Mouse (Mus musculus) midbrain, embryonic 12.5 days (tissue): Measurements from ENCODE around the gene Tcta. TPM values are rescaled to one million over a fixed set of nuclear protein-coding genes. Genes with fewer than 3 reads are reported as not detected.
"Not testable (repeated sequence)": the region's sequence is repeated elsewhere in the genome, so short reads cannot be mapped to it uniquely, and the experiment has no call there.

ENCODE experiments used
- ATAC-seq: fragments of 200-750 bp; cut with Nextera tagmentation; 2 replicates; pipeline ENCODE4 v1.8.0; 2017; ENCODE audit warnings: low read depth, moderate TSS enrichment, moderate library complexity; ENCODE audit not compliant: low FRiP score
- H3K27ac ChIP-seq: fragments of 300-500 bp; sonication (generic); replicated peaks from 2 replicates; pipeline ENCODE4 v1.5.1; 2016; ENCODE audit warnings: mild to moderate bottlenecking
- H3K27me3 ChIP-seq: fragments of 300-500 bp; sonication (generic); 2 replicates; pipeline ENCODE4 v1.6.1; 2016; ENCODE audit warnings: mild to moderate bottlenecking
- H3K36me3 ChIP-seq: fragments of 300-500 bp; sonication (generic); 2 replicates; pipeline ENCODE4 v1.6.1; 2016
- H3K4me1 ChIP-seq: fragments of 300-500 bp; sonication (generic); 2 replicates; pipeline ENCODE4 v1.6.1; 2016
- H3K4me2 ChIP-seq: fragments of 300-500 bp; sonication (generic); replicated peaks from 2 replicates; pipeline ENCODE4 v1.6.1; 2016; ENCODE audit warnings: mild to moderate bottlenecking, moderate library complexity
- H3K4me3 ChIP-seq: fragments of 300-500 bp; sonication (generic); 2 replicates; pipeline ENCODE4 v1.5.1; 2016; ENCODE audit warnings: mild to moderate bottlenecking
- H3K9ac ChIP-seq: fragments of 300-500 bp; sonication (generic); replicated peaks from 2 replicates; pipeline ENCODE4 v1.6.1; 2016; ENCODE audit warnings: mild to moderate bottlenecking, moderate library complexity
- H3K9me3 ChIP-seq: fragments of 300-500 bp; sonication (generic); 2 replicates; pipeline ENCODE4 v1.6.1; 2016; ENCODE audit warnings: mild to moderate bottlenecking
- WGBS: fragments of 180-500 bp; shearing (Covaris S2); methylation state at CpG from one replicate; pipeline ENCODE4 v1.1.7; 2016; 5-methylcytosine and 5-hydroxymethylcytosine counted together
- polyA plus RNA-seq: library from polyadenylated mRNA; unstranded; fragments of >200 nt; fragmentation: Nextera tagmentation; extraction: Ambion mirVana; gene quantifications from 2 replicates; pipeline ENCODE4 v1.2.1, GENCODE M21; 2016

Tcta gene
- polyA plus RNA-seq, 1 experiment from 2014 or later: 41.7 TPM

DNA sequence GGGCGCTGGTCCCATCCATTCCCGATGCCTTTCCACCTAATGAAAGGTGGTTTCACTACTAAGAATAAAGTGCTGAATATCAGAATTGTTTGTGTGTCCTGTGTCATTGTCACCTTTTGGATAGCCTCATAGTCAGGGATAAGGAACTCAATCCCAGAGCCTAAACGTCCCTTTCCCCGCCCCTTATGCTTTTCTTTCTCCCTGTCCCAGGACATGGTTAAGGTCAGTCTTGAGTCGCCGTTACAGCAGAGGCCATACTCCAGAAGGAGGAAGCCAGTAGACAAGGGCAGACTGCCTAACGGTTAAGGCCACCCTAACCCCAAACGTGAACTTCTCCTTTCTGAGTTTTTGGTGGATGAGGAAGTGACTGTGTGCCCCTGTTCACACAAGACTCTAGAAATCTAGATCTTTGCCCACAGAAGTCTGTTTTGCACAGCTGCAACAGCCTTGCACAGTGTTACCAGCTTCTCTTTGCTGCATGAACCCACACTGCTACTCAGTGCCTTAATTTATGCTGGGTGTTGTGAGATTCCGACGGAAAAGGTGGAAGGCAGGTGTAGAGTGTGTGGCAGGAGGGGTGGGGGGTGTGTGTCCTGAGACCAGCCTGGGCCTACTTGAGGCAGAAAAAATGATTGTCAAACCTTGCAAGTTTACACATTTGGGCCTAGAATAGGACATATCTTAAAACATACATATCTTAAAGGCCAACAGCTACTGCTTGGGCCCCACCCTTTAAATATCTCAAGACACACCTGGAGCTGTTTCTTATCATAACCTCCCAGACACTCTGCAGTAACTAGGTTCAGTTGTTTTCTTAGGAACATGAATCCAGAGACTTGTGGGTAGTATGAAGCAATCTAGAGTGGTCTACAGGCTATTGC, 34.5 kb upstream of the Tcta start:
- Histone ChIP-seq H3K27me3 (no peaks in the 10 kb centered on the region), H3K27ac (peak overlapping the region; percentile 46; the same call in 1 of the 2 replicates), H3K36me3 (peaks cover 11% of the 10 kb centered on the region), H3K4me3 (peak overlapping the region; percentile 81), H3K4me1 (peaks cover 19% of the 10 kb centered on the region), H3K9me3 (no peaks in the 10 kb centered on the region), H3K4me2 (peak overlapping the region; percentile 78), H3K9ac (peak overlapping the region; percentile 92)
- no peak for ATAC-seq
- 69% methylated on average over 10 of the region's 10 CpGs for WGBS

DNA sequence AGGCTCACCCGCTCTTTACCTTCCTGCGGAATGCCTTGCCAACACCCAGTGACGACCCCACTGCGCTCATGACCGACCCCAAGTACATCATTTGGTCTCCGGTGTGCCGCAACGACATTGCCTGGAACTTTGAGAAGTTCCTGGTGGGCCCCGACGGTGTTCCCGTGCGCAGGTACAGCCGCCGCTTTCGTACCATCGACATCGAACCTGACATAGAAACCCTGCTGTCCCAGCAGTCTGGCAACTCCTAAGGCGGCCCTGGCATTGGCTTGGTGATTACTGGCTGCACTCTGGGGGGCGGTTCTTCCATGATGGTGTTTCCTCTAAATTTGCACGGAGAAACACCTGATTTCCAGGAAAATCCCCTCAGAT, 33.9 kb upstream of the Tcta start:
- peak overlapping the region; percentile 92 for H3K9ac ChIP-seq
- H3K4me3 ChIP-seq: peak overlapping the region; percentile 81
- H3K27ac ChIP-seq: peak overlapping the region; percentile 91
- peak overlapping the region; percentile 78 for H3K4me2 ChIP-seq
- H3K9me3 ChIP-seq: no peaks in the 10 kb centered on the region
- peaks cover 17% of the 10 kb centered on the region for H3K36me3 ChIP-seq
- H3K4me1 ChIP-seq: peaks cover 19% of the 10 kb centered on the region
- no peaks in the 10 kb centered on the region for H3K27me3 ChIP-seq
- WGBS: 17% methylated on average over 20 of the region's 20 CpGs
- ATAC-seq: no peak

DNA sequence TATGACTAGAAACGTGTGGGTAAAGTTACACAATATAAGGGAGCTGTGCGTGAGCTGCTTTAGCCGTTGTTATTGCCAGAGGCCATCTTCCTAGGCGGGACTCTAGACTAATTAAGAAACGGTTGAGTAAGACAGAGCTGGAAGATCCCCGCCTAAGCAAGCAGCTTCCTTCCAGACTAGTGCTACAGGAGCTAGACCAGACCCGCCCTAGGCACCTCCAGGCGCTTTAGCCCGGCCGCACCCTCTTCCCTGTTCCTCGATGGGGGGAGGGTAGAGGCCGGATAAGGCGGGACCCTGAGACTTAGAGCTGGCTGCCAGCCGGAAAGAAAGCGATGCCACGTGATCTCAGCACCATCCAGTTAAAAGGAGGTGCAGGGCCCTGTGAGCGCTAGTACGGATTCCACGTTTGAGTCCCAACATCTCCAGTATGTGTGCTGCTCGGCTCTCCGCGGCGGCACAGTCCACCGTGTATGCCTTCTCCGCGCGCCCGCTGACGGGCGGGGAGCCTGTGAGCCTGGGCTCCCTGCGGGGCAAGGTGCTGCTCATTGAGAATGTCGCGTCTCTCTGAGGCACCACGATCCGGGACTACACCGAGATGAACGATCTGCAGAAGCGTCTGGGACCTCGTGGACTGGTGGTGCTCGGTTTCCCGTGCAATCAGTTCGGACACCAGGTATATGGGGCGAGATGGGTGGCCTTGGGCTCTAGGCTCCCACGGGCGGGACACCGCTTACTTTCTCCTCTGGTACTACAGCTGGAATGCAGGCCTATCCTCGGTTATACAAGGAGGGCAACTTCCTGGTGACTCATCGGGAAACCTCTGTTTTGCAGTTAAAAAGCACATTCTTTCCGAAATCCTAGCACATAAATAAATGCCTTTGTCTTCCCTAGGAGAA, 33.2 kb upstream of the Tcta start, which contains the start of gene Gpx1:
Gene Gpx1 (plus strand): TSS at position 18 of the 896 bp plus-strand sequence.
- Histone ChIP-seq H3K36me3 (peaks cover 24% of the 10 kb centered on the region), H3K4me1 (peaks cover 19% of the 10 kb centered on the region), H3K9me3 (no peaks in the 10 kb centered on the region), H3K27ac (peak within 1 kb of the TSS; percentile 91), H3K9ac (peak within 1 kb of the TSS; percentile 92), H3K4me2 (peak within 1 kb of the TSS; percentile 78), H3K27me3 (no peaks in the 10 kb centered on the region), H3K4me3 (peak within 1 kb of the TSS; percentile 81)
- ATAC-seq: peak; percentile 95
- under 1% methylated on average over 49 of the region's 49 CpGs for WGBS

DNA sequence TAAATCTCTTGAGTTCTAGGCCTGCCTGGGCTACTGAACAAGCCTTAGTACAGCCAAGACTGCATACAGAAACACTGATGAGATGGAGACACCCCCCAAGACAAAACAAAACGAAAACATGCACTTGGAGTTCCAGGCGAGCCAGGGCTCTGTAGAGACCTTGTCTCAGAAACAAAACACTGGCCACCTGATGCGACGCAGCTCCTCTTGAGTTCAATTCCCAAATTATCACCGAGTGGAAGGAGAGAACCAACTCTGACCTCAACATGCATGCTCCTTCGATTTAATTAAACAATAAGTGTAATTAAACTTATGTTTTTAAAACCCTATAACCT, 32.6 kb upstream of the Tcta start:
- ATAC-seq: peak; percentile 20; the same call in 1 of the 2 replicates
- Histone ChIP-seq H3K4me1 (peaks cover 19% of the 10 kb centered on the region), H3K4me2 (peak overlapping the region; percentile 78), H3K27me3 (no peaks in the 10 kb centered on the region), H3K9me3 (no peaks in the 10 kb centered on the region), H3K36me3 (peaks cover 30% of the 10 kb centered on the region), H3K9ac (peak overlapping the region; percentile 92; the same call in 1 of the 2 replicates), H3K4me3 (peak overlapping the region; percentile 81), H3K27ac (peak overlapping the region; percentile 91)
- 28% methylated on average over 6 of the region's 6 CpGs for WGBS

DNA sequence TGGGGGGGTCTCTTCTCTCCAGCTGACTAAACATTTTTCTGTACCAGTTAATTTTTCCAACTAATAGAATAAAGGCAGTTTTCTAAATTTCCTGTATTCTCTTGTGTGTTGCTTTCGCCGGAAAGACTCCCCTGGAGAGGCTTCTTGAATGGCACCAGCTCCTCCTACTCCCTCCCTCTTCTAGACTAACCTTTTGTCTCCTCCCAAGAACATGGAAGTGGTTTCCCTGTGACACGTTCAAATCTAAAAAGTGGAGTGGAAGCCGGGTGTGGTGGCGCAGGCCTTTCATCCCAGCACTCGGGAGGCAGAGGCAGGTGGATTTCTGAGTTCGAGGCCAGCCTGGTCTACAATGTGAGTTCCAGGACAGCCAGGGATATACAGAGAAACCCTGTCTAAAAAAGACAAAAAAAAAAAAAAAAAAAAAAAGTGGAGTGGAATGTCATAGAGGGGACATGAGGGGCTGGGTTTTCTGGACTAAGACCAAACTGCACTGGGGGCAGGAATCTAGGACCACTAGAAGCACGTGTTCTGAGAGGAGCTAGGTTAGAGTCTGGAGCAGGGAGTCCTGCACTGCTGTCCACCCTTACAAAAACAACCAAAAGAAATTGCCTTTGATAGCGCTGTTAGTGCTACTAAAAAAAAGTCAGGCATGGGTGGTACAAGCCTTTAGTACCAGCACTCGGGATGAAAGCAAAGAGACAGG, 32.0 kb upstream of the Tcta start:
- H3K9ac ChIP-seq: no peak overlapping the region
- H3K9me3 ChIP-seq: no peaks in the 10 kb centered on the region
- H3K36me3 ChIP-seq: peaks cover 34% of the 10 kb centered on the region
- peak overlapping the region; percentile 91 for H3K27ac ChIP-seq
- whole genome bisulfite sequencing: 71% methylated on average over 10 of the region's 10 CpGs
- no peak overlapping the region for H3K4me3 ChIP-seq
- H3K4me1 ChIP-seq: peaks cover 19% of the 10 kb centered on the region
- peak overlapping the region; percentile 78 for H3K4me2 ChIP-seq
- no peaks in the 10 kb centered on the region for H3K27me3 ChIP-seq
- no peak for ATAC-seq

DNA sequence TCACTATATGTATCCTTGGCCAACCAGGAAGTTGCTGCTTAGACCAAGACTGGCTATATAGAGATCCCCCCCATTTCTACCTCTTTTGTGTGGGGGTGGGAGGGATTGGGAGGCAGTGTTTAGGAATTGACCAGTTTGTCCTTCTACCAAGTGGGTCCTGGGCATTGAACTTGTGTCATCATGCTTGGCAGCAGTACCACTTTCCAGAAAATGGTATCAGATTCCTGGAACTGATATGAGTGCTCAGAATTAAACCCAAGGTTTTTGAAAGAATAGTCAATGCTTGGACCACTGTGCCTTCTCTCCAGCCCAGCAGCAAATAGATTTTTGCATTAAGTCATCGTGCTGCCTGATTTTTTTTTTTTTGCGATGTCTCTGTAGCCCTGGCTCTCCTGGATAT, 19.9 kb upstream of the Tcta start:
- Histone ChIP-seq H3K4me3 (no peak overlapping the region), H3K36me3 (peaks cover 43% of the 10 kb centered on the region), H3K9ac (no peak overlapping the region), H3K27me3 (no peaks in the 10 kb centered on the region), H3K9me3 (no peaks in the 10 kb centered on the region), H3K27ac (no peak overlapping the region), H3K4me2 (no peak overlapping the region), H3K4me1 (no peaks in the 10 kb centered on the region)
- 91% methylated on average over 2 of the region's 2 CpGs for WGBS
- no peak for ATAC-seq

DNA sequence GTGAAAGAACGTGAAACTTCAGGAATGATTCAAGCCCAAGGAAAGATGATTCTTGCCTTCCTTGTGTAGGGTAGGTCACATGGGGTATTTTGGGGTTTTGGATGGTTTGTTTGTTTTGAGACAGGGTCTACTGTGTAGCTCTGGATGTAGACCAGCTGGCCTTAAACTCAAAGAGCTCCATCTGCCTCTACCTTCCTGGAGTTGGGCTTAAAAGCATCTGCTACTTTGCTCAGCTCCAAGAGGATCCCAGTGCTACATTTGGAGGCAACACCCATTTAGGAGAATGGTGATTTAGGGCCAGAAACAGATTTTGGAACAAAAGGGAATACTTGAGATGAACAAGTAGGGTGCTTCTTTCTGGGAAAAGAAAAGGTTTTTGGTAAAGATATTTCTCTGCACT, 18.8 kb upstream of the Tcta start:
- Histone ChIP-seq H3K27ac (no peak overlapping the region), H3K4me2 (no peak overlapping the region), H3K4me3 (no peak overlapping the region), H3K9ac (no peak overlapping the region), H3K27me3 (no peaks in the 10 kb centered on the region), H3K4me1 (no peaks in the 10 kb centered on the region), H3K9me3 (no peaks in the 10 kb centered on the region), H3K36me3 (peaks cover 40% of the 10 kb centered on the region)
- no peak for ATAC-seq
- 89% methylated on average over 1 of the region's 1 CpGs for WGBS

DNA sequence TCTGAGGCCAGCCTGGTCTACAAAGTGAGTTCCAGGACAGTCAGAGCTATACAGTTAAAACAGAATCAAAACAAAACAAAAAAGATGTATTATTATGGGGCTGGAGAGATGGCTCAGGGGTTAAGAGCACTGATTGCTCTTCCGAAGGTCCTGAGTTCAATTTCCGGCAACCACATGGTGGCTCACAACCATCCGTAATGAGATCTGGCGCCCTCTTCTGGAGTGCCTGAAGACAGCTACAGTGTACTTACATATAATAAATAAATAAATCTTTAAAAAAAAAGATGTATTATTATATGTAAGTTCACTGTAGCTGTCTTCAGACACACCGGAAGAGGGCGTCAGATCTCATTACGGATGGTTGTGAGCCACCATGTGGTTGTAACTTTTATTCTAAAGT, 16.1 kb upstream of the Tcta start:
- H3K4me3 ChIP-seq, H3K27ac ChIP-seq, H3K27me3 ChIP-seq, H3K4me2 ChIP-seq, H3K4me1 ChIP-seq, H3K9me3 ChIP-seq, H3K9ac ChIP-seq, ATAC-seq: not testable (repeated sequence)
- H3K36me3 ChIP-seq: peaks cover 23% of the 10 kb centered on the region
- WGBS: 94% methylated on average over 7 of the region's 7 CpGs

DNA sequence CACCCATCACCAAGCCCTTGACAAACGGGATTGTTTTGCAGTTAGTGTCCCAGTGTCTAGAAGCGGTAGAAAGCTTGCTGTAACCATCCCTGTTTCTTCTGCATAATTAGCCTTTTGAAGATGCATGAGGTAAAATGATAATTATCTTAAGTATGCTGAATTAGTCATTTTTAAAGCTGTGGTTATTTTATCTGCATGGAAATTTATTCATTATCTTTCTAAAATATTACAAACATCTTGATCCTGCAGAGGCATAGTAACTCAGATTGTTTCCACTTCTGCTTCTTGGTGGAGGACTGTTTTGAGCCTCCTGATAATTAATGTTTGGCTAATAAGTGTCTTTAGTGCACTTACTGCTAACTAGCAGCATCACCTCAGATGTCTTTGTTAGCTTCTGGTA, 12.5 kb upstream of the Tcta start:
- ATAC-seq: no peak
- 89% methylated on average over 2 of the region's 2 CpGs for WGBS
- no peak overlapping the region for H3K27ac ChIP-seq
- no peaks in the 10 kb centered on the region for H3K9me3 ChIP-seq
- no peak overlapping the region for H3K4me3 ChIP-seq
- no peak overlapping the region for H3K9ac ChIP-seq
- H3K36me3 ChIP-seq: peaks cover 25% of the 10 kb centered on the region
- no peak overlapping the region for H3K4me2 ChIP-seq
- H3K27me3 ChIP-seq: no peaks in the 10 kb centered on the region
- H3K4me1 ChIP-seq: no peaks in the 10 kb centered on the region

DNA sequence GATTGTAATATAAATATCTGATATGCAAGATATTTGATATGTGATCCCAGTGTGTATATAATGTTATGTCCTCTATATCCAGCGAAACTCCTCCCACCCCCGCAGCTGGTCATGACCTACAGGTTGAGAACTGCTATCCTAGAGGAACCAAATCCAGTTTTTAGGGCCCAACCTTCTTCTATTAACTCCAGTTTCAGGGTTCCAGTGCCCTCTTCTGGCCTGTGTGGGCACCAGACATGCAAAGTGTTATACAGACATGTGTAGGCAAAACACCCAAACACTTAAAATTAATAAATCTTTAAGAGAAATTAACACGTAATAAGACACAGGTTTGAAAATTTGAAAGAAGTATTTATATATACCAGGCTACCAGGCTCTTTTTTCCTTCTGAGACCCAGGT, 11.6 kb upstream of the Tcta start:
- H3K4me3 ChIP-seq: no peak overlapping the region
- no peak overlapping the region for H3K9ac ChIP-seq
- no peak overlapping the region for H3K27ac ChIP-seq
- H3K4me2 ChIP-seq: no peak overlapping the region
- no peak for ATAC-seq
- no peaks in the 10 kb centered on the region for H3K4me1 ChIP-seq
- H3K27me3 ChIP-seq: no peaks in the 10 kb centered on the region
- WGBS: 97% methylated on average over 3 of the region's 3 CpGs
- peaks cover 25% of the 10 kb centered on the region for H3K36me3 ChIP-seq
- no peaks in the 10 kb centered on the region for H3K9me3 ChIP-seq

DNA sequence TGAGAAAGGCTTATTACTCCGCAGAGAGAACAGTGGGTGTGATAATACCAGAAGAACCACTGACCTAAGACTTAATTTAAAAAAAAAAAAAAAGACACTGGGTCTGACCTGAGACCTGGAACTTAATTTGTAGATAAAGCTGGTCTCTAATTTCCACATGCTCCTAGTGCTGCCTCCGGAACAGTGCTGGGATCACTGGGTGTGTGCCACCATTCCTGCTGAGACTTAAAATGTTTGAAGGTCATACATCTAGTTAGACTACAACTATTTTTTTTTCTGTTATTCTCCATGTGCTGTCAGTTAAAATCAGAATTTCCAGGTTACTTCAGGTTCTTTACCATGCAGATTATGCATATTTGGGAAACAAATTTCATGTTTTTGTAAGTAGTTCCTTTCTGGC, 2.2 kb upstream of the Tcta start:
- Histone ChIP-seq H3K27me3 (no peaks in the 10 kb centered on the region), H3K4me3 (peak overlapping the region; percentile 92), H3K4me2 (peak overlapping the region; percentile 83), H3K9me3 (no peaks in the 10 kb centered on the region), H3K9ac (peak overlapping the region; percentile 43), H3K36me3 (peaks cover 10% of the 10 kb centered on the region; the same call in 1 of the 2 replicates), H3K27ac (no peak overlapping the region), H3K4me1 (peaks cover 34% of the 10 kb centered on the region)
- 71% methylated on average over 2 of the region's 2 CpGs for WGBS
- ATAC-seq: no peak
